Mouse (Mus musculus): ENCODE measurements around the gene Lurap1. TPM values are rescaled to one million over a fixed set of nuclear protein-coding genes. Genes with fewer than 3 reads are reported as not detected.
A peak's percentile ranks its signal among the peaks of the same experiment; 100 is the strongest.

Lurap1 gene
- 1.7 and 2.1 TPM in 2 replicates for polyA plus RNA-seq (2012; rRNA removed)
- 2.5 and 3.1 TPM in 2 replicates for polyA plus RNA-seq (2014; fragmentation: Nextera tagmentation; extraction: Ambion mirVana)

GRCm38 (mm10) chr4:116151238-116151637 is at the start of gene Lurap1:
Gene Lurap1 (minus strand): TSS chr4:116151338.
- DNase-seq (ENCODE audit: low spot score) (no peak), ATAC-seq (ENCODE audit: low FRiP score, low read depth) (no peak)
- Histone ChIP-seq H3K9me3 (ENCODE audit: control insufficient read depth, low read length) (no peaks in the 10 kb centered on the region), H3K27me3 (ENCODE audit: control insufficient read depth, insufficient read depth, low read length) (no peaks in the 10 kb centered on the region), H3K27ac (replicated peaks; ENCODE audit: low read depth, low read length) (peak within 1 kb of the TSS; percentile 91), H3K9ac (ENCODE audit: low read depth, low read length, severe bottlenecking) (peak within 1 kb of the TSS; percentile 94), H3K36me3 (ENCODE audit: control insufficient read depth, insufficient read depth, low read length) (peaks cover 48% of the 10 kb centered on the region), H3K4me3 (replicated peaks; ENCODE audit: low read length) (peak within 1 kb of the TSS; percentile 78), H3K4me2 (replicated peaks; ENCODE audit: low read depth, low read length, severe bottlenecking) (peak within 1 kb of the TSS; percentile 80), H3K4me1 (ENCODE audit: control insufficient read depth, insufficient read depth, low read length) (peaks cover 11% of the 10 kb centered on the region)
- 69% methylated on average over 6 of the region's 6 CpGs for WGBS
- TF ChIP-seq POLR2A (IDR thresholded peaks at IDR 0.05; ENCODE audit: borderline replicate concordance, extremely low read depth, insufficient read depth, insufficient read length), result no peak

GRCm38 (mm10) chr4:116198422-116198821 is 47.3 kb upstream of the Lurap1 start:
- Histone ChIP-seq H3K27me3 (ENCODE audit: control insufficient read depth, insufficient read depth, low read length) (no peaks in the 10 kb centered on the region), H3K4me1 (ENCODE audit: control insufficient read depth, insufficient read depth, low read length) (no peaks in the 10 kb centered on the region), H3K9me3 (ENCODE audit: control insufficient read depth, low read length) (no peaks in the 10 kb centered on the region), H3K36me3 (ENCODE audit: control insufficient read depth, insufficient read depth, low read length) (no peaks in the 10 kb centered on the region), H3K4me3 (replicated peaks; ENCODE audit: low read length) (no peak overlapping the region), H3K9ac (ENCODE audit: low read depth, low read length, severe bottlenecking) (no peak overlapping the region), H3K4me2 (replicated peaks; ENCODE audit: low read depth, low read length, severe bottlenecking) (no peak overlapping the region), H3K27ac (replicated peaks; ENCODE audit: low read depth, low read length) (no peak overlapping the region)
- no peak for TF ChIP-seq POLR2A (IDR thresholded peaks at IDR 0.05; ENCODE audit: borderline replicate concordance, extremely low read depth, insufficient read depth, insufficient read length)
- no peak for ATAC-seq (ENCODE audit: low FRiP score, low read depth)
- 72% methylated on average over 2 of the region's 2 CpGs for WGBS
- DNase-seq (ENCODE audit: low spot score), result no peak

GRCm38 (mm10) chr4:116193583-116194383 is 42.6 kb upstream of the Lurap1 start:
- no peaks in the 10 kb centered on the region for H3K9me3 ChIP-seq (ENCODE audit: control insufficient read depth, low read length)
- no peak overlapping the region for H3K9ac ChIP-seq (ENCODE audit: low read depth, low read length, severe bottlenecking)
- H3K27ac ChIP-seq (replicated peaks; ENCODE audit: low read depth, low read length), result no peak overlapping the region
- no peak for TF ChIP-seq POLR2A (IDR thresholded peaks at IDR 0.05; ENCODE audit: borderline replicate concordance, extremely low read depth, insufficient read depth, insufficient read length)
- DNase-seq (ENCODE audit: low spot score) (no peak), ATAC-seq (ENCODE audit: low FRiP score, low read depth) (no peak)
- H3K36me3 ChIP-seq (ENCODE audit: control insufficient read depth, insufficient read depth, low read length), result no peaks in the 10 kb centered on the region
- no peaks in the 10 kb centered on the region for H3K4me1 ChIP-seq (ENCODE audit: control insufficient read depth, insufficient read depth, low read length)
- H3K27me3 ChIP-seq (ENCODE audit: control insufficient read depth, insufficient read depth, low read length), result no peaks in the 10 kb centered on the region
- no peak overlapping the region for H3K4me2 ChIP-seq (replicated peaks; ENCODE audit: low read depth, low read length, severe bottlenecking)
- H3K4me3 ChIP-seq (replicated peaks; ENCODE audit: low read length), result no peak overlapping the region
- WGBS, result 69% methylated on average over 9 of the region's 9 CpGs

GRCm38 (mm10) chr4:116192286-116192835 is 41.2 kb upstream of the Lurap1 start:
- H3K4me1 ChIP-seq (ENCODE audit: control insufficient read depth, insufficient read depth, low read length), result no peaks in the 10 kb centered on the region
- no peak overlapping the region for H3K27ac ChIP-seq (replicated peaks; ENCODE audit: low read depth, low read length)

GRCm38 (mm10) chr4:116185083-116185482 is 33.9 kb upstream of the Lurap1 start:
- no peak for DNase-seq (ENCODE audit: low spot score)
- 85% methylated on average over 4 of the region's 4 CpGs for WGBS
- H3K4me3 ChIP-seq (replicated peaks; ENCODE audit: low read length), result no peak overlapping the region

More at GRCm38 (mm10) chr4:116192286-116192835, 41.2 kb upstream of the Lurap1 start:
- no peak overlapping the region for H3K4me3 ChIP-seq (replicated peaks; ENCODE audit: low read length)
- H3K4me2 ChIP-seq (replicated peaks; ENCODE audit: low read depth, low read length, severe bottlenecking), result no peak overlapping the region
- H3K27me3 ChIP-seq (ENCODE audit: control insufficient read depth, insufficient read depth, low read length), result no peaks in the 10 kb centered on the region
- no peak overlapping the region for H3K9ac ChIP-seq (ENCODE audit: low read depth, low read length, severe bottlenecking)
- TF ChIP-seq POLR2A (IDR thresholded peaks at IDR 0.05; ENCODE audit: borderline replicate concordance, extremely low read depth, insufficient read depth, insufficient read length), result no peak
- no peaks in the 10 kb centered on the region for H3K9me3 ChIP-seq (ENCODE audit: control insufficient read depth, low read length)
- 20% methylated on average over 4 of the region's 4 CpGs for WGBS
- DNase-seq (ENCODE audit: low spot score), result no peak
- H3K36me3 ChIP-seq (ENCODE audit: control insufficient read depth, insufficient read depth, low read length), result no peaks in the 10 kb centered on the region
- no peak for ATAC-seq (ENCODE audit: low FRiP score, low read depth)

More at GRCm38 (mm10) chr4:116185083-116185482, 33.9 kb upstream of the Lurap1 start:
- H3K9me3 ChIP-seq (ENCODE audit: control insufficient read depth, low read length), result no peaks in the 10 kb centered on the region
- no peak for TF ChIP-seq POLR2A (IDR thresholded peaks at IDR 0.05; ENCODE audit: borderline replicate concordance, extremely low read depth, insufficient read depth, insufficient read length)
- no peak overlapping the region for H3K4me2 ChIP-seq (replicated peaks; ENCODE audit: low read depth, low read length, severe bottlenecking)
- H3K27ac ChIP-seq (replicated peaks; ENCODE audit: low read depth, low read length), result no peak overlapping the region
- H3K36me3 ChIP-seq (ENCODE audit: control insufficient read depth, insufficient read depth, low read length), result no peaks in the 10 kb centered on the region
- H3K27me3 ChIP-seq (ENCODE audit: control insufficient read depth, insufficient read depth, low read length), result no peaks in the 10 kb centered on the region
- no peak overlapping the region for H3K9ac ChIP-seq (ENCODE audit: low read depth, low read length, severe bottlenecking)
- no peak for ATAC-seq (ENCODE audit: low FRiP score, low read depth)
- H3K4me1 ChIP-seq (ENCODE audit: control insufficient read depth, insufficient read depth, low read length), result no peaks in the 10 kb centered on the region
